Mouse (Mus musculus) cerebellum, adult 9-11 months (tissue): ENCODE measurements around the gene Tspan10.
A peak's percentile ranks its signal among the peaks of the same experiment; 100 is the strongest.

ENCODE experiments used
- DNase-seq: peaks from one replicate; pipeline ENCODE4 v3.0.0; 2022

Tspan10 gene

DNA sequence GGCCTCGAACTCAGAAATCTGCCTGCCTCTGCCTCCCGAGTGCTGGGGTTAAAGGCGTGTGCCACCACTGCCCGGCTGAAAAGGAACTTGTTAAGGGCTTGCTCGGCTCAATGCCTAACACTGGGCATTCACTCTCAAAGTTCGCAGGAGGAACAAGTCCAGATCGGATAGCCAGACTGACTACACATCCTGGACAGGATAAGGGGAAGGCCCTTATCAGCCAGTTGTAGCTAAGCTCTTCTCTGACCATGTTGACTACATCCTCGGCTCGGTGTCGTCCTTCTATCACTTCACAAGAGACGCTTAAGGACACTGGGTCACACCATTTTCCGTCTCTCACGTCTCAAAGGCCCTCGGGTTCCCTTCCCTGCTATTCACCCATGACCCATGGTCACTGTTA is 14.9 kb downstream of the Tspan10 start:
- DNase-seq = no peak

- DNase-seq = peak; percentile 73
Measured at GRCm38 (mm10) chr11:120457772-120458751, 15.6 kb downstream of the Tspan10 start, which contains the start of the genes Oxld1 and Ccdc137. Gene Oxld1, minus strand, starts transcription at chr11:120458068. Gene Ccdc137, plus strand, starts transcription at chr11:120458115.

DNA sequence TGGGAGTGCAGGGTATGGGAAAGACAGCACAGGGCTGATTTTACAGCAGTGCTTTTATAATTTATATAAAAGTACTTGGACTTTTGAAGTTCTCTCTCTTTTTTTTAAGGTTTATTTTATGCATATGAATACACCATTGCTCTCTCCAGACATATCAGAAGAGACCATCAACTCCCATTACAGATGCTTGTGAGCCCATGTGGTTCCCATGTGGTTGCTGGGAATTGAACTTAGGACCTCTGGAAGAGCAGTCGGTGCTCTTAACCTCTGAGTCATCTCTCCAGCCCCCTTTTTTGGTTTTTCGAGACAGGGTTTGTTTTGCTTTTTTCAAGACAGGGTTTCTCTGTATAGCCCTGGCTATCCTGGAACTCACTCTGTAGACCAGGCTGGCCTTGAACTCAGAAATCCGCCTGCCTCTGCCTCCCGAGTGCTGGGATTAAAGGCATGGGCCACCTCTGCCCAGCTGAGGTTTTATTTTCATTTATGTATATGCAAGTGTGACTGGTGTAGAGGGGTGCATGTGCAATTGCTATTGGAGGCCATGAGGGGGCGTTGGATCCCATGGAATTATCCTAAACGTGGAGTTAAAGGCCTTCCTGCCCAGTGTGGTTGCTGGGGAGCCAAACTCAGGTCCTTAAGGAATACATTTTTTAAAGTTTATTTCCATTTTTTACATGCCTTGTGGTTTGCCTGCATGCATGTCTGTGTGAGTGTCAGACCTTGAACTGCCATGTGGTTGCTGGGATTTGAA is 16.6 kb downstream of the Tspan10 start:
- no peak for DNase-seq

DNA sequence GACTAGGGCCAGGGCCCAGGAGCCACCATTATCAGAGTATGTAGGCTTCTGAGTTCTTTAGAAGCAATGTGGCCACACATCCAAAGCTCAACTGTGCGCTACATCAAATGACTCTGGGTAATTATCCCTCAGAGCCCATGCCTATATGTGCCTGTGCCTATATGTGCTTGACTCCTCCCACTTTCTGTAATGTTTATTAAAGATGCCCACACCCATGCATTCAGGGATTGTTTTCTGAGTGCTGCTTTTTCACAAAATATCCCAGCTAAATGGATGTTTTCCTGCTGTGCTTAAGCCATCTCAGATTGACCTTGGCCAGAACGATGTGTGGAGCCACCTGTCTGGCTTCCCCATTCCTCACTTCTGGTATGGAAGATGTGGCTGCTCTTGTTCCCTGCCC is 21.1 kb downstream of the Tspan10 start:
- no peak for DNase-seq

DNA sequence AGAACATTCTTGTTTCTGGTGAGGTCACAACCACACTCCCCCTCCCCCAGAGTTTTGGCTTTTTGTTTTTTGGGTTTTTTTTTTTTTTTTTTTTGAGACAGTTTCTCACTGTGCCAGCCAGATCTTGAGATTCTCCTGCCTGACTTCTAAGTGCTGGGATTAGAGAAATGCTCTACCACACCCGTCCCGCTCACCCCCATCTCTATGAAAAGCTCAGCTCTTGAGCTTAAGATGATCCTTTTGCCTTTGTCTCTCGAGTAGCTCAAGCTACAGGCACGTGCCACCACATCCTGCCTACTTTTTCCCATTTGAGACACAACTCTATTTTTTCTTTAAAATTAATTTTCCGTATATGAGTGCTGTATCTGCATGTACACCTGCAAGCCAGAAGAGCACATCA is 21.9 kb downstream of the Tspan10 start:
- DNase-seq = no peak

- no peak for DNase-seq
Measured at GRCm38 (mm10) chr11:120465521-120465920, 23.1 kb downstream of the Tspan10 start.

- DNase-seq = peak; percentile 94
Measured at GRCm38 (mm10) chr11:120467051-120467735, 24.7 kb downstream of the Tspan10 start, which contains the start of gene Arl16. Gene Arl16, minus strand, starts transcription at chr11:120467607.

DNA sequence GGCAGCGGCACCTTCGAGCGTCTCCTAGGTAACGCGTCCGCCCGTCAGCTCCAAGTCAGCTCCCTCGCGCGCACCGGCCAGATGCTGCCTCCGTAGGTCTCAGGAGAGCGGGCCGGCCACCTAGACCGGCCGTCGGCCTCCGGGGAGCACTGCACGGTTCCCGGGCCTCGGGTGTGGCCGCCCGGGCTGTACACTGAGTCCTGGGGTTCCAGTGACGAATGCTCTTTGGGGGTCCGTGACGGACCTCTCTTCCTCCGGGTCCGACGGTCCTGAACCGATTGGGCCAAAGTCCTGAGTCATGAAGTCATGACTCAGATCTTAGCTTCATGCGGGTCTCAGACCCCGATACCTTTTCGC is 25.3 kb downstream of the Tspan10 start:
- DNase-seq = no peak

DNA sequence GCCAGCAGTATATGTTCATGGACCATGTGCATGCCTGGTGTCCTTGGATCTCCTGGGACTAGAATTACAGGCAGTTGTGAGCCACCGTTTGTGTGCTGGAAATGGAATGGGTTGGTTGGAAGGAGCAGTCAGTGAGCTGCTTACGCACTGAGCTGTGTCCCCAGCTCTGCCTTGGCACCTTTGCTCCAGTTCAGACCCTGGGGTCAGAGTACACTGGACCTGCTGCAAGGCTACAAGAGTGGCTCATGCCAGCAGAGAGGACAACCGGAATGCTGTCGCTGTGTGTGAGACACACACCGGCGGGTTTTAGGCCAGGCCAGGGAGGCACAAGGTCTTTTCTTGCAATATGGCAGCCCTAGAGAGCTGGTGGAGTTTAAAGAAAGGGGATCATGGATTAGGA is 29.6 kb downstream of the Tspan10 start:
- DNase-seq = no peak

- peak; percentile 54 for DNase-seq
Measured at GRCm38 (mm10) chr11:120483448-120483934, 41.0 kb downstream of the Tspan10 start.

GRCm38 (mm10) chr11:120484265-120484981 is 42.0 kb downstream of the Tspan10 start, which contains the start of gene Mrpl12:
Gene Mrpl12, plus strand, starts transcription at chr11:120484613.
- DNase-seq = peak; percentile 91

DNA sequence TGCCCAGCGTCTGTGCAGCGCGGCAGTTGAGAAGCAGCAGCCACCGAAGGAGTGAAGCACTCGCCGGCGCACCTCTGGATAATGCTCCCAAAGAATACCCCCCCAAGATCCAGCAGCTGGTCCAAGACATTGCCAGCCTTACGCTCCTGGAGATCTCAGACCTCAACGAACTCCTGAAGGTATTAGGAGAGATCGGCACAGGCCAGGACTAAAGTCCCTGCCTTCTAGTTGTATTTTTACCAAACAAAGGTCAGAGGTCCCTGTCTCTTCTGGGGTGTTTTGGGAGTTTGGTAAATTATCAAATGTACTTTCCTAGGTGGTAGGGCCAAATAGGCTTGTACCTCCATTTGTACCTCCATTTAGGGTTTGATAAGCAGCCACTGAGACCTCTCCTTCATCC is 42.8 kb downstream of the Tspan10 start:
- DNase-seq = no peak

GRCm38 (mm10) chr11:120488516-120488915 is 46.1 kb downstream of the Tspan10 start:
- DNase-seq = no peak

DNA sequence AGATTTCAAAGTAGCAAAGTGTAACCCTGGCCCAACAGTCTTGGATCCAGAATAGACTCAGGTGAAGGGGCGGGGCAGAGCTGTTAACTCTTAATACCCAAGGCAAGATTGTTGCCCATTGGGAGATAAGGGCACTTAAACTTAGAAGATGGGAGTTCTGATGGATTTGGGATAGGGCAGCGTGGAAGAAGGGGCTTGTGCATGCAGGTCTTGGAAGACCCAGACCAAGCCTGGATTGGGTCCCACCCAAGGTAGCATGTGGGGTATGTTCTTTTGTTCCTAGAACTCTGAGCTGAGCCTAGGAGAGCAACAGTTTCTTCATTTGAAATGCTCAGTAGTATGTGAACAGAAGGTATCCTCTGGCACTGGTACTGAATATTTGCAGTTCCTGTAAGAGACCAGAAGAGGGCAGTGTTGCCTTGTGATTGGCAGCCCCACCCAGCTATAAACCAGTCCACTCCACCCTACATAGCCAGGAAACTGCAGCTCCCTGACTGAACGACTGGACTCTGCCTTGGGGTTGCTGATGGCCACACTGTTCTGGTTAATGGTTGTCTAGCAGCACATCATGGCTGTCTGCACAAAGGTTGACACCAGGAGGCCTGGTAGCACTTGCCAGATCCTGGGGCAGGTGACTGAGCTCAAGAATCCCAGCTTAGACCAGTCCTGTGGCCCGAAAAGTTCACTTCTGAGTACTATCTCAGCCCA is 46.8 kb downstream of the Tspan10 start:
- peak; percentile 81 for DNase-seq

GRCm38 (mm10) chr11:120490291-120491046 is 48.0 kb downstream of the Tspan10 start:
- peak; percentile 54 for DNase-seq

DNA sequence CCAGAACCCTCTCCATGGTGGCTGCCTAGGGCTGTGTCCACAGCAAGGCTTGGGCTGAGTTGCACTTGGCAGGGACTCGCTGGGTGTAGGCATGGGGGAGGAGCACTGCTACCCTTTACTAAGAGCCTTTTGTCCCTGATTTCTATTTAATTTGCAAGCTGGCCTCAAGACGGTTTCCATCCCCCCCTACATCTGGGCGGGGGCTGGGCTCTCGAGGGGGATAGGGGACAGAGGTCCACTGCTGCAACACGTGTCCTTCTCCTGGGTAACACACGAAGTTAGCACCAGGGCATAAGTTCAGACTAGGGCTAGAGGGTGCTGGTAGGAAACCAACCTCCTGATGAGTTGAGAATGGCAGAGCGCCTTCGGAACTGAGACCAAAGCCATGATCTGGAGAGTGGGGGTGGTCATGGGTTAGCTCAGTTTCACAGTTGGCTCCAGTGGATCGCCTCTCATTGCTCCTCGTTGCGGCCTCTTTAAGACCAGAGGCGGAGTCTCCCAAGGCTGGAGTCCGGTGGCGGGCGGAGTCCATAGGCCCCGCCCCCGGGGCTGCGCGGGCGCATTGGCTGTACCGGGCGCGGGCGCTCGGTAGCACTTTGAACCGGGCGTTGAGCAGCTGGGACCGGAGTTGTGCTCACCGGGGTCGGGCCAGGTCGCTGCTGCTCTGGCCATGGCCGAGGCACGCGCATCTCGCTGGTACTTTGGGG is 49.0 kb downstream of the Tspan10 start, which contains the start of gene Slc25a10:
TSS of gene Slc25a10 (plus strand) at position 524 of the 707 bp plus-strand sequence.
- peak; percentile 89 for DNase-seq

DNA sequence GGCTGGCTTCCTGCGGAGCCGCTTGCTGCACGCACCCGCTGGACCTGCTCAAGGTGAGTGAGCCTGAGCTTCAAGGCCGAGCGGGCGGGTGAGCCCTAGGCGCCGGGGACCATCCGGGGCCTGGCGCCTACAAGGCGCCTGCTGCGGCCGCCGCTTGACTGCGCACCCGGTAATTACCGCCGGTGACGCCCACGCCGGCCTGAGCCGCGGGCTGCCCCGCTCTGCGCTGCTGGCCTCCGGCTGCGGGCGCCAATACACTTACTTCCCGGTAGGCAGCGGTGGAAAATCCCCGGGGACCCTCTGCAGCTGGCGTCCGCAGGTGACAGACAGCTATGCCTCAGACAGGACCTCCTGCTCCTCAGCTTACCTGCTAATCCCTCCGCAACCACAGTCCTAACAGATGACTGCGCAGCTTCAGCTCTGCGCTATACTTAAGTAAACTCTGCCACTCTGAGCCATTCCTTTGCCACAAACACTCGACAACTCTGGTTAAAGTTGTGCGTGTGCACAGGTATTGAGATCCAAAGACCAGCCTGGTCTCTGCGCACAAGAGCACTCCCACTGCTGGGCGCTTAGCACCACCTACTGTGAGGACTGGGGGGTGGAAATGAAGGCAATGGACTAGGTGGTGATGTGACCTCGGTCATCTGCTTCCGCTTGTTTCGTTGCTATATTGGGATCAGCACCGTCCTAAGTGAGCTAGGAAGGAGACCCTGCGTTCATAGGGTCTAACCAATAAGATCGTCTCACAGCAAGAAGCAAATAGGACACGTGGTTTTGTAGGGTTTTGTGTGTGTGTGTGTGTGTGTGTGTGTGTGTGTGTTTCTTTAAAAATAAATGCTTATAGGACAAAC is 49.8 kb downstream of the Tspan10 start:
- no peak for DNase-seq

DNA sequence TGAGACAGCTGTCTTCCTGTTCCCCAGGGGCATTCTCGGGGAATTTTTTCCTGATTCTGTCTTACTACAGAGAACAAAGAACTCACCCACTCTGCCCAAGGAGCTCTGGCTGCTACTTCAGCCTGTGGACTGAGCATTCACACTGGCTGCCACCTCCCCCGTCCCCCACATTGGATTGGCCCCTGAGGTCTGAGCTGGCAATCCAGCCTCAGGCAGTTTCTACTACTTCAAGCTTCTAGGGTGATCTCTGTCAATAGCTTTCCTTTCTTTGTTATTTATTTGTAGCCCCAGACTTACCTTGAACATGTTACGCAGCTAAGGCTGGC is 50.4 kb downstream of the Tspan10 start:
- DNase-seq = no peak

DNA sequence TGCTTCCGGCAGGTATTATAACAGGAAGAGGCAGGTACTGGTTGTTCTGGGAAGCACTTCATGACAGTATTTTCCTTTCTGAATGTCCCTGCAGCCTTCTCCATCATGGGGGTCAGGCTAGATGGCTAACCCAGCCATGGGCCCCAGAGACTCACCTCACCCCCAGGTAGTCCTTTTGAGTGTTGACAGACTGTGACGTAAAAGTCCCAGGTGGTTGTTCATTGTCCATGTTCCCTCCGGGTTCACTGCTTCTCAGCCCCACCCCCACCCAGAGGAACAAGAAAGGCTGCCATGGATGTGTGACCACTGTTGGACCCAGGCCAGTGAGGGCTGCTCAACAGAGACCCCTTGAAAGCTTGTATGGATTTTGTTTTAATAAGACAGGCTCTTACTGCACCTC is 50.9 kb downstream of the Tspan10 start:
- no peak for DNase-seq
